ENCODE assay signal across 15 mouse cellular contexts in genomic region chr5:101023784-101024183, GRCm38 (mm10).
DNase-seq lines count a peak whose midpoint lies in the region; ATAC-seq lines count a peak whose summit lies in the region.
"Had no signal": no experiment of that assay in that cellular context is flagged by ENCODE, and none has a peak within 500 bp of the region (broad histone marks: within the 10 kb centered on the region; RNA-seq: fewer than 3 reads in every experiment).

No protein-coding gene starts in this region.

- peak; percentile 33 to 43 for DNase-seq in cerebellum, postnatal 14 days
- DNase-seq in cerebellum, adult 8-10 months: no peak
- DNase-seq in layer of hippocampus, adult 11-12 months (ENCODE audit: low spot score): peak; percentile 25
- DNase-seq in layer of hippocampus, postnatal 25 days (ENCODE audit: extremely low spot score in 1 of 2, low spot score in 1 of 2): no peak
- DNase-seq in hindbrain, embryonic 14.5 days (ENCODE audit: low spot score): peak; percentile 38
- DNase-seq in midbrain, embryonic 14.5 days: peak; percentile 63
- DNase-seq in thymus, postnatal 4 days: no peak
- no peak for DNase-seq in spleen, postnatal 14 days (ENCODE audit: low spot score in 2 of 2)
- DNase-seq: adrenal gland, postnatal 14 days; gastrocnemius, postnatal 25 days; lung, postnatal 4 days had no signal

- ATAC-seq in hindbrain, embryonic 14.5 days (ENCODE audit: low FRiP score): peak; percentile 46; the same call in 1 of the 2 replicates
- no peak for ATAC-seq in midbrain, embryonic 14.5 days (ENCODE audit: low FRiP score, low TSS enrichment)
- ATAC-seq: inflammation-experienced regulatory T-cells, adult 6 months had no signal

- no peaks in the 10 kb centered on the region for H3K4me1 ChIP-seq in hindbrain, embryonic 14.5 days (replicated peaks; ENCODE audit: control insufficient read depth, insufficient read depth, low read length)
- no peaks in the 10 kb centered on the region for H3K4me1 ChIP-seq in midbrain, embryonic 14.5 days (ENCODE audit: control insufficient read depth, insufficient read depth, low read length)
- H3K4me1 ChIP-seq: liver, embryonic 15.5 days had no signal

- H3K4me3 ChIP-seq in hindbrain, embryonic 14.5 days (replicated peaks; ENCODE audit: low read length): no peak overlapping the region
- no peak overlapping the region for H3K4me3 ChIP-seq in midbrain, embryonic 14.5 days (replicated peaks; ENCODE audit: low read depth, low read length)
- H3K4me3 ChIP-seq: limb, embryonic 10.5 days; liver, embryonic 15.5 days had no signal

- no peak overlapping the region for H3K9ac ChIP-seq in hindbrain, embryonic 14.5 days
- H3K9ac ChIP-seq in midbrain, embryonic 14.5 days (replicated peaks; ENCODE audit: low read length): no peak overlapping the region
- H3K9ac ChIP-seq: liver, embryonic 15.5 days had no signal

- 46% methylated on average over 8 of the region's 8 CpGs for WGBS in hindbrain, embryonic 14.5 days
- 22% methylated on average over 8 of the region's 8 CpGs for WGBS in midbrain, embryonic 14.5 days

- no peak overlapping the region for H3K4me2 ChIP-seq in hindbrain, embryonic 14.5 days (replicated peaks)
- H3K4me2 ChIP-seq in midbrain, embryonic 14.5 days (ENCODE audit: low read length): no peak overlapping the region
- H3K4me2 ChIP-seq: liver, embryonic 15.5 days had no signal

- H3K9me3 ChIP-seq in hindbrain, embryonic 14.5 days (ENCODE audit: control insufficient read depth, low read length): no peaks in the 10 kb centered on the region
- H3K9me3 ChIP-seq in midbrain, embryonic 14.5 days (ENCODE audit: control insufficient read depth, low read length): no peaks in the 10 kb centered on the region
- H3K9me3 ChIP-seq: limb, embryonic 10.5 days; liver, embryonic 15.5 days had no signal

- no peak overlapping the region for H3K27ac ChIP-seq in hindbrain, embryonic 14.5 days
- no peak overlapping the region for H3K27ac ChIP-seq in midbrain, embryonic 14.5 days (replicated peaks; ENCODE audit: low read depth, low read length)
- H3K27ac ChIP-seq: kidney, postnatal 0 days; limb, embryonic 10.5 days; liver, embryonic 15.5 days had no signal

- peaks cover 39% of the 10 kb centered on the region for H3K27me3 ChIP-seq in hindbrain, embryonic 14.5 days (ENCODE audit: control insufficient read depth, insufficient read depth, low read length)
- H3K27me3 ChIP-seq in midbrain, embryonic 14.5 days (ENCODE audit: control insufficient read depth, insufficient read depth, low read length): peaks cover 3% of the 10 kb centered on the region; the same call in 1 of the 2 replicates
- H3K27me3 ChIP-seq: liver, embryonic 15.5 days had no signal

- no peaks in the 10 kb centered on the region for H3K36me3 ChIP-seq in hindbrain, embryonic 14.5 days (replicated peaks; ENCODE audit: control insufficient read depth, insufficient read depth)
- no peaks in the 10 kb centered on the region for H3K36me3 ChIP-seq in midbrain, embryonic 14.5 days (ENCODE audit: control insufficient read depth, insufficient read depth, low read length)
- H3K36me3 ChIP-seq: limb, embryonic 10.5 days; liver, embryonic 15.5 days had no signal

Comparison
In these comparisons a context has a peak if more than half of its experiments do, and no peak if none do; other contexts are left out.
1. DNase-seq: peak in cerebellum, postnatal 14 days (2 of 2), layer of hippocampus, adult 11-12 months (single experiment), hindbrain, embryonic 14.5 days (single experiment) and midbrain, embryonic 14.5 days (single experiment); none in cerebellum, adult 8-10 months (single experiment), layer of hippocampus, postnatal 25 days (0 of 2), thymus, postnatal 4 days (single experiment) and spleen, postnatal 14 days (0 of 2).